Mouse (Mus musculus): ENCODE results near the gene Auts2.

DNA sequence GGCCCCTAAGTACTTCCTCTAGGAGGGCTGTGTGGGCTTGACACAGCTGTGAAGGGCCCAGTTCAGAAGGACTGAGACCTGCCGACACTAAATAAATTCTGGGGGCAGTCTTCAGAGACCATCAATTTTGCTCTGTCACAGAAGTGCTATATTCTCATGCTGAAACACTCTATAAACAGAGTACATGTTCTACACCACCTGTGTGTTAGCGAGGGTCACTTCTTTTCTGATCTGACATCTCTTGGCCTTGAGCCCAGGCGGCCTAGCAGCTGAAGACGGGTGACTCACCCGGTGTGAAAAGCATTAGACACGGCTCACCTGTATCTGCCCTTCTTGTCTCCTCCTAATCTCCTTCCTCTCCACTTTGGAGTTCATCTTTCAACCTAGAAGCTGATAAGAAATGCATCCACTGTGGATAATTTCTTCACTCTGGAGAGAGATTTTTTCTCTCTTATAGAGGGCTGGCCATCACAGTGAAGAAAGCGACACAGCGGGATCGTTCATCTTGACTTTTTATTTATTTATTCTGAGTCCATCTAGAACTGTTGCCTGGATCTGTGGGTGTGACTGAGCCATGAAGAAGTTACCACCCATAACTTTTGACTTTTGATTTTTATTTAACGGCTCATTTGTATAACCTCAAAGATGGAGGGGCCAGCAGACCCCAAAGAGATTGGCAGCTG lies 469.3 kb downstream of the Auts2 start:
- TF ChIP-seq POLR2A (IDR thresholded peaks at IDR 0.05; ENCODE audit: low read depth, low read length) (no peak), CTCF (conservative IDR thresholded peaks at IDR 0.05; ENCODE audit: insufficient read depth, insufficient read length, low read depth, low read length) (no peak)

Measured in kidney, adult 2 months (tissue).